Mouse (Mus musculus) neural tube, embryonic 12.5 days (tissue): ENCODE measurements around the gene Olfr893. TPM values are rescaled to one million over a fixed set of nuclear protein-coding genes. Genes with fewer than 3 reads are reported as not detected.
"Not testable (repeated sequence)": the region's sequence is repeated elsewhere in the genome, so short reads cannot be mapped to it uniquely, and the experiment has no call there.

ENCODE experiments used
- ATAC-seq: fragments of 200-750 bp; cut with Nextera tagmentation; 2 replicates; pipeline ENCODE4 v1.8.0; 2017; ENCODE audit warnings: low read depth, mild to moderate bottlenecking, moderate TSS enrichment, moderate library complexity; ENCODE audit not compliant: low FRiP score
- H3K27ac ChIP-seq: fragments of 300-500 bp; sonication (generic); 2 replicates; pipeline ENCODE4 v1.5.1; 2016
- H3K27me3 ChIP-seq: fragments of 300-500 bp; sonication (generic); replicated peaks from 2 replicates; pipeline ENCODE4 v1.6.1; 2016; ENCODE audit warnings: mild to moderate bottlenecking
- H3K36me3 ChIP-seq: fragments of 300-500 bp; sonication (generic); 2 replicates; pipeline ENCODE4 v1.6.1; 2016; ENCODE audit warnings: mild to moderate bottlenecking
- H3K4me1 ChIP-seq: fragments of 300-500 bp; sonication (generic); 2 replicates; pipeline ENCODE4 v1.6.1; 2016
- H3K4me2 ChIP-seq: fragments of 300-500 bp; sonication (generic); replicated peaks from 2 replicates; pipeline ENCODE4 v1.6.1; 2016; ENCODE audit warnings: mild to moderate bottlenecking
- H3K4me3 ChIP-seq: fragments of 300-500 bp; sonication (generic); 2 replicates; pipeline ENCODE4 v1.5.1; 2016
- H3K9ac ChIP-seq: fragments of 300-500 bp; sonication (generic); 2 replicates; pipeline ENCODE4 v1.6.1; 2016; ENCODE audit warnings: mild to moderate bottlenecking
- H3K9me3 ChIP-seq: fragments of 300-500 bp; sonication (generic); 2 replicates; pipeline ENCODE4 v1.6.1; 2016; ENCODE audit warnings: mild to moderate bottlenecking
- WGBS: fragments of 180-500 bp; shearing (Covaris S2); methylation state at CpG from one replicate; pipeline ENCODE4 v1.1.7; 2016; 5-methylcytosine and 5-hydroxymethylcytosine counted together
- polyA plus RNA-seq: library from polyadenylated mRNA; unstranded; fragments of >200 nt; fragmentation: Nextera tagmentation; extraction: Ambion mirVana; gene quantifications from 2 replicates; pipeline ENCODE4 v1.2.1, GENCODE M21; 2016

Gene Olfr893
- polyA plus RNA-seq = not detected in 2 replicates

GRCm38 (mm10) chr9:38208065-38208464 is at the start of gene Olfr893:
Gene Olfr893, plus strand, starts transcription at chr9:38208365.
- Histone ChIP-seq H3K9ac (no peak within 1 kb of the TSS), H3K36me3 (no peaks in the 10 kb centered on the region), H3K27ac (no peak within 1 kb of the TSS), H3K9me3 (no peaks in the 10 kb centered on the region), H3K4me3 (no peak within 1 kb of the TSS), H3K4me1 (no peaks in the 10 kb centered on the region), H3K27me3 (no peaks in the 10 kb centered on the region), H3K4me2 (no peak within 1 kb of the TSS)
- WGBS = 72% methylated on average over 3 of the region's 3 CpGs
- no peak for ATAC-seq

DNA sequence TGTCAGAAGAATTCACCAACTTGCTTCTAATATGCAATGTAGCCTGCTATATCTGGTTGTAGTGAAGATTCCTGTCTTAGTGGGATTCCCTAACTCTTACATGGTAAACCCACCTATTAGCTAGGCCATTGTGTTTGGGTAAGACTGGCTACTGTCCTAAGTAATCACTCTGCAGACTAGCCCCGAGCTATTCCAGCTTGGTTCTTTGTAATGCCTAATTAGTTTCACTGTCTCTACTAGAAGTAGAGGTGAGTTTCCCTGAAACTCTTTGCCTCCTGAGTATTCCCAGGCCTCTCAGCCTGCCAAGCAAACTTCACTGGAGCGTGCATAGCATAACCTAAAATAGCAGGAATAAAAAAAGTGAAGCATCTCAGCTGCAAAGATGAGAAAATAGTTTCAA is 39.8 kb upstream of the Olfr893 start:
- ATAC-seq, H3K4me1 ChIP-seq: not testable (repeated sequence)
- 54% methylated on average over 2 of the region's 2 CpGs for WGBS

GRCm38 (mm10) chr9:38180721-38181120 is 27.4 kb upstream of the Olfr893 start, which contains the start of gene Olfr891:
Gene Olfr891, minus strand, starts transcription at chr9:38180821.
- no peaks in the 10 kb centered on the region for H3K4me1 ChIP-seq
- H3K27me3 ChIP-seq = no peaks in the 10 kb centered on the region
- H3K27ac ChIP-seq = no peak within 1 kb of the TSS
- no peaks in the 10 kb centered on the region for H3K36me3 ChIP-seq
- ATAC-seq = no peak
- no peak within 1 kb of the TSS for H3K9ac ChIP-seq
- WGBS = 83% methylated on average over 1 of the region's 1 CpGs
- no peak within 1 kb of the TSS for H3K4me3 ChIP-seq
- H3K9me3 ChIP-seq = peaks cover 4% of the 10 kb centered on the region; the same call in 1 of the 2 replicates
- no peak within 1 kb of the TSS for H3K4me2 ChIP-seq

More for the DNA sequence above, 39.8 kb upstream of the Olfr893 start:
- H3K27me3 ChIP-seq, H3K9ac ChIP-seq, H3K9me3 ChIP-seq, H3K36me3 ChIP-seq, H3K4me2 ChIP-seq, H3K27ac ChIP-seq, H3K4me3 ChIP-seq: not testable (repeated sequence)

GRCm38 (mm10) chr9:38217755-38218154 is 9.6 kb downstream of the Olfr893 start, which contains the start of gene Olfr894:
Gene Olfr894, plus strand, starts transcription at chr9:38218055.
- H3K4me2 ChIP-seq = no peak within 1 kb of the TSS
- no peaks in the 10 kb centered on the region for H3K9me3 ChIP-seq
- no peaks in the 10 kb centered on the region for H3K36me3 ChIP-seq
- no peak within 1 kb of the TSS for H3K9ac ChIP-seq
- no peak for ATAC-seq
- H3K27me3 ChIP-seq = no peaks in the 10 kb centered on the region
- H3K4me1 ChIP-seq = no peaks in the 10 kb centered on the region
- H3K4me3 ChIP-seq = no peak within 1 kb of the TSS
- no peak within 1 kb of the TSS for H3K27ac ChIP-seq

- H3K9ac ChIP-seq = no peak within 1 kb of the TSS
Measured at GRCm38 (mm10) chr9:38252474-38252873, 44.3 kb downstream of the Olfr893 start, which contains the start of gene Olfr143. Gene Olfr143, plus strand, starts transcription at chr9:38252774.

More at GRCm38 (mm10) chr9:38252474-38252873, 44.3 kb downstream of the Olfr893 start, which contains the start of gene Olfr143:
- H3K9me3 ChIP-seq = no peaks in the 10 kb centered on the region
- no peaks in the 10 kb centered on the region for H3K27me3 ChIP-seq
- no peak within 1 kb of the TSS for H3K27ac ChIP-seq
- H3K4me1 ChIP-seq = no peaks in the 10 kb centered on the region
- H3K4me2 ChIP-seq = no peak within 1 kb of the TSS
- H3K36me3 ChIP-seq = no peaks in the 10 kb centered on the region
- ATAC-seq = no peak
- no peak within 1 kb of the TSS for H3K4me3 ChIP-seq

Other genes with a start within 250 kb of the Olfr893 start
- gene Olfr881, start 216.5 kb upstream of the Olfr893 start, polyA plus RNA-seq = not detected in 2 replicates
- not detected in 2 replicates for gene Olfr883, start 182.6 kb upstream of the Olfr893 start, polyA plus RNA-seq
- gene Olfr884, start 161.8 kb upstream of the Olfr893 start, polyA plus RNA-seq = not detected in 2 replicates
- gene Olfr885, start 147.0 kb upstream of the Olfr893 start, polyA plus RNA-seq = not detected in 2 replicates
- not detected in 2 replicates for gene Olfr887, start 124.3 kb upstream of the Olfr893 start, polyA plus RNA-seq
- not detected in 2 replicates for gene Olfr888, start 100.2 kb upstream of the Olfr893 start, polyA plus RNA-seq
- 0.09 and 0.11 TPM in 2 replicates for gene Olfr889, start 93.2 kb upstream of the Olfr893 start, polyA plus RNA-seq
- gene Olfr890, start 65.8 kb upstream of the Olfr893 start, polyA plus RNA-seq = not detected in 2 replicates
- gene Olfr891, start 27.5 kb upstream of the Olfr893 start, polyA plus RNA-seq = not detected in 2 replicates
- gene Olfr894, start 9.7 kb downstream of the Olfr893 start, polyA plus RNA-seq = not detected in 2 replicates
- not detected in 2 replicates for gene Olfr143, start 44.4 kb downstream of the Olfr893 start, polyA plus RNA-seq
- gene Olfr895, start 59.5 kb downstream of the Olfr893 start, polyA plus RNA-seq = not detected in 2 replicates
- not detected in 2 replicates for gene Olfr896-ps1, start 82.7 kb downstream of the Olfr893 start, polyA plus RNA-seq
- gene Olfr25, start 120.7 kb downstream of the Olfr893 start, polyA plus RNA-seq = not detected in 2 replicates
- gene Olfr898, start 140.0 kb downstream of the Olfr893 start, polyA plus RNA-seq = not detected in 2 replicates
- not detected in 2 replicates for gene Olfr250, start 158.5 kb downstream of the Olfr893 start, polyA plus RNA-seq
- not detected in 2 replicates for gene Olfr251, start 168.7 kb downstream of the Olfr893 start, polyA plus RNA-seq
- gene Olfr147, start 193.3 kb downstream of the Olfr893 start, polyA plus RNA-seq = not detected in 2 replicates
- gene Olfr901, start 221.1 kb downstream of the Olfr893 start, polyA plus RNA-seq = not detected in 2 replicates
- not detected in 2 replicates for gene Olfr902, start 239.3 kb downstream of the Olfr893 start, polyA plus RNA-seq